Mouse (Mus musculus): Measurements from ENCODE around the gene Oas1c.

DNA sequence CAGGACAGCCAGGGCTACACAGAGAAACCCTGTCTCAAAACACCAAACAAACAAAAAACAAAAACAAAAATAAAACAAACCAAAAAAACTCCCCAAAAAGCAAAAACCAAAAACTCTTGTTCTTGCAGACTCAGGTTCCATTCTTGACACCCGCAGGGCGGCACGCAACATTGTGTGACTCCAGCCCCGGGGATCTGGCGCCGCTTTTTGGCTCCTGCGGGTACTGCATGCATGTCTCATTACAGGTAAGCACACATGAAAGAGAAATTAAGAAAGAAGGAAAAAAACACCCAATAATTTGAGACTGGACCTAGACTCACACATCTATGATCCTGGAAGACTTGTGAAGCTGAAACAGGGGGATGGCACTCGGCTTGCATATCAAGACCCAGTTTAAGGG, 47.3 kb downstream of the Oas1c start:
- no peak for TF ChIP-seq POLR2A (IDR thresholded peaks at IDR 0.05; ENCODE audit: insufficient read depth, low read length)
- TF ChIP-seq CTCF (IDR thresholded peaks at IDR 0.05; ENCODE audit: low read depth, low read length) = peak; percentile 59
- no peak for TF ChIP-seq EP300 (IDR thresholded peaks at IDR 0.05; ENCODE audit: insufficient read depth, low read depth, low read length)

Measured in ES-Bruce4 (cell line).